Mouse (Mus musculus) cerebellum, adult 2 months (tissue): ENCODE results near the gene Tmprss9.

Source experiments
- CTCF ChIP-seq: fragments of 200-500 bp; IDR thresholded peaks from 2 replicates; pipeline ENCODE4 v1.5.1; 2011; ENCODE audit warnings: low read depth, mild to moderate bottlenecking, control low read depth, low read length, moderate library complexity, borderline replicate concordance; ENCODE audit not compliant: insufficient read depth
- POLR2A ChIP-seq: fragments of 200-500 bp; IDR thresholded peaks from 2 replicates; pipeline ENCODE4 v1.6.1; 2011; ENCODE audit warnings: low read length, control low read depth, borderline replicate concordance; ENCODE audit not compliant: insufficient read depth

- TF ChIP-seq CTCF (no peak), POLR2A (no peak)
Observed at GRCm38 (mm10) chr10:80932700-80933420, 61.2 kb downstream of the Tmprss9 start.
